Mouse (Mus musculus): ENCODE measurements around the gene Coq9. TPM values are rescaled to one million over a fixed set of nuclear protein-coding genes. Genes with fewer than 3 reads are reported as not detected.

Coq9 gene
- total and polyA plus RNA-seq, 3 experiments: 91.9 to 169 TPM; not detected in 1

- H3K79me2 ChIP-seq (ENCODE audit: control insufficient read depth, insufficient read depth, low read length, poor library complexity): no peaks in the 10 kb centered on the region
- H3K9ac ChIP-seq (ENCODE audit: control insufficient read depth, low read depth, low read length, poor library complexity, severe bottlenecking): no peak overlapping the region
- DNase-seq (ENCODE audit: low read depth, low spot score): no peak
- TF ChIP-seq TBP (IDR thresholded peaks at IDR 0.05; ENCODE audit: low read depth, low read length): no peak
- no peak for TF ChIP-seq EP300 (IDR thresholded peaks at IDR 0.05; ENCODE audit: low read depth in 1 of 2, low read length in 2 of 2)
- TF ChIP-seq BHLHE40 (IDR thresholded peaks at IDR 0.05; ENCODE audit: borderline replicate concordance, low read depth, low read length): no peak
- no peak for TF ChIP-seq HCFC1 (IDR thresholded peaks at IDR 0.05; ENCODE audit: low read depth, low read length)
- TF ChIP-seq ZNF384 (IDR thresholded peaks at IDR 0.05; ENCODE audit: low read depth, low read length): no peak
- TF ChIP-seq ZKSCAN1 (IDR thresholded peaks at IDR 0.05; ENCODE audit: low read depth, low read length): no peak
- TF ChIP-seq CTCF (IDR thresholded peaks at IDR 0.05 in 2 of 3, conservative IDR thresholded peaks at IDR 0.05 in 1 of 3; ENCODE audit: control insufficient read depth in 1 of 3, insufficient read depth in 1 of 3, low read depth in 2 of 3, low read length in 3 of 3, poor library complexity in 1 of 3, severe bottlenecking in 1 of 3): no peak
- no peak for TF ChIP-seq CHD1 (IDR thresholded peaks at IDR 0.05; ENCODE audit: low read depth, low read length)
- TF ChIP-seq USF1 (IDR thresholded peaks at IDR 0.05; ENCODE audit: low read depth, low read length): no peak
- no peak for TF ChIP-seq CHD2 (IDR thresholded peaks at IDR 0.05; ENCODE audit: low read length)
- TF ChIP-seq USF2 (IDR thresholded peaks at IDR 0.05; ENCODE audit: borderline replicate concordance in 1 of 2, insufficient read depth in 1 of 2, low read depth in 1 of 2, low read length in 2 of 2): no peak
- no peak for TF ChIP-seq ETS1 (IDR thresholded peaks at IDR 0.05; ENCODE audit: low read depth, low read length)
- TF ChIP-seq RCOR1 (IDR thresholded peaks at IDR 0.05; ENCODE audit: low read depth, low read length): no peak
- no peak for TF ChIP-seq SMC3 (IDR thresholded peaks at IDR 0.05; ENCODE audit: low read depth, low read length)
- no peak for TF ChIP-seq POLR2A (IDR thresholded peaks at IDR 0.05; ENCODE audit: control insufficient read depth in 1 of 2, insufficient read depth in 1 of 2, low read depth in 1 of 2, low read length in 2 of 2, poor library complexity in 1 of 2)
- TF ChIP-seq MAFK (IDR thresholded peaks at IDR 0.05; ENCODE audit: borderline replicate concordance, low read depth, low read length): no peak
- no peak for TF ChIP-seq MXI1 (IDR thresholded peaks at IDR 0.05; ENCODE audit: low read depth, low read length)
- no peak overlapping the region for H3K4me3 ChIP-seq (ENCODE audit: control insufficient read depth in 1 of 2, insufficient read depth in 1 of 2, low read depth in 2 of 2, low read length in 2 of 2)
- H3K27me3 ChIP-seq (ENCODE audit: control insufficient read depth in 1 of 2, insufficient read depth in 2 of 2, low read length in 2 of 2): no peaks in the 10 kb centered on the region
- no peaks in the 10 kb centered on the region for H3K4me1 ChIP-seq (ENCODE audit: control insufficient read depth in 1 of 2, insufficient read depth in 2 of 2, low read length in 2 of 2)
- H3K36me3 ChIP-seq (ENCODE audit: control insufficient read depth in 1 of 2, insufficient read depth in 2 of 2, low read length in 2 of 2): no peaks in the 10 kb centered on the region
- no peak overlapping the region for H3K27ac ChIP-seq (ENCODE audit: control insufficient read depth, low read depth, low read length)
- no peaks in the 10 kb centered on the region for H3K9me3 ChIP-seq (replicated peaks; ENCODE audit: insufficient read depth, low read length)
These were observed 27.3 kb upstream of the Coq9 start for GRCm38 (mm10) chr8:94810855-94811254.

DNA sequence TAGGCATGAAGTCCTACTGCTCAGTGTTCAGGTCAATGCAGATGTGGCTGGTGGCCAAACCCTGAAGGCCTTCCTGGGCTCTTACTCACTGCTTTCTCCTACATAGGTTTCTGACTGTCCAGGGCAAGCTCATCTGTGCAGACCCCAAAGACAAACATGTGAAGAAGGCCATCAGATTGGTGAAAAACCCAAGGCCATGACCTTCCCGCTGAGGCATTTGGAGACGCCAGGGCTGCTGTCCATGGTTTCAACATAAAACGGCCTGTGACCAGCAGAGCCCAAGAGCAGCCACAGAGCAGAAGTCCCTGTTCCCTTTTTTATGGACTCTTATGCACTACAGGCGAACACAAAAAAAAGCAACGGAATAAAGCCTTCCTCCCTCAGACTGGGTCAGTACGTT is 26.5 kb upstream of the Coq9 start:
- Histone ChIP-seq H3K79me2 (ENCODE audit: control insufficient read depth, insufficient read depth, low read length, poor library complexity) (no peaks in the 10 kb centered on the region), H3K4me3 (ENCODE audit: control insufficient read depth in 1 of 2, insufficient read depth in 1 of 2, low read depth in 2 of 2, low read length in 2 of 2) (no peak overlapping the region), H3K4me1 (ENCODE audit: control insufficient read depth in 1 of 2, insufficient read depth in 2 of 2, low read length in 2 of 2) (no peaks in the 10 kb centered on the region), H3K27me3 (ENCODE audit: control insufficient read depth in 1 of 2, insufficient read depth in 2 of 2, low read length in 2 of 2) (no peaks in the 10 kb centered on the region), H3K36me3 (ENCODE audit: control insufficient read depth in 1 of 2, insufficient read depth in 2 of 2, low read length in 2 of 2) (no peaks in the 10 kb centered on the region), H3K9me3 (replicated peaks; ENCODE audit: insufficient read depth, low read length) (no peaks in the 10 kb centered on the region), H3K9ac (ENCODE audit: control insufficient read depth, low read depth, low read length, poor library complexity, severe bottlenecking) (no peak overlapping the region), H3K27ac (ENCODE audit: control insufficient read depth, low read depth, low read length) (no peak overlapping the region)
- DNase-seq (ENCODE audit: low read depth, low spot score): no peak
- TF ChIP-seq ZNF384 (IDR thresholded peaks at IDR 0.05; ENCODE audit: low read depth, low read length) (no peak), MXI1 (IDR thresholded peaks at IDR 0.05; ENCODE audit: low read depth, low read length) (no peak), GATA1 (IDR thresholded peaks at IDR 0.05; ENCODE audit: low read depth, low read length) (no peak), TAL1 (IDR thresholded peaks at IDR 0.05; ENCODE audit: low read length) (no peak), ETS1 (IDR thresholded peaks at IDR 0.05; ENCODE audit: low read depth, low read length) (no peak), POLR2AphosphoS2 (IDR thresholded peaks at IDR 0.05; ENCODE audit: low read length) (no peak), SIN3A (IDR thresholded peaks at IDR 0.05; ENCODE audit: low read length) (no peak), GABPA (IDR thresholded peaks at IDR 0.05; ENCODE audit: low read depth, low read length) (no peak), CHD1 (IDR thresholded peaks at IDR 0.05; ENCODE audit: low read depth, low read length) (no peak)

Measured in MEL (cell line).